Mouse (Mus musculus) MN1 (cell line): Measurements from ENCODE around the gene Serinc4.
"Not testable (repeated sequence)": the region's sequence is repeated elsewhere in the genome, so short reads cannot be mapped to it uniquely, and the experiment has no call there.

Experiments
- DNase-seq: peaks from one replicate; pipeline ENCODE4 v3.0.0-alpha.2; 2016; ENCODE audit warnings: low spot score

The Serinc4 gene

GRCm38 (mm10) chr2:121456692-121457642 is at the start of gene Serinc4:
Serinc4 (minus strand) TSS chr2:121456781.
- peak; percentile 85 for DNase-seq

- not testable (repeated sequence) for DNase-seq
These were observed 45.0 kb upstream of the Serinc4 start for GRCm38 (mm10) chr2:121501550-121501949.

- DNase-seq: not testable (repeated sequence)
These were observed 27.8 kb upstream of the Serinc4 start for GRCm38 (mm10) chr2:121484403-121484802.

- DNase-seq: no peak
These were observed 27.0 kb upstream of the Serinc4 start for GRCm38 (mm10) chr2:121483576-121483975.

GRCm38 (mm10) chr2:121480916-121481315 is 24.3 kb upstream of the Serinc4 start:
- DNase-seq: not testable (repeated sequence)

- DNase-seq: no peak
These were observed 23.9 kb upstream of the Serinc4 start for GRCm38 (mm10) chr2:121480498-121480897.

GRCm38 (mm10) chr2:121477491-121478266 is 21.1 kb upstream of the Serinc4 start:
- DNase-seq: no peak

- not testable (repeated sequence) for DNase-seq
These were observed 18.7 kb upstream of the Serinc4 start for GRCm38 (mm10) chr2:121475306-121475705.

- DNase-seq: no peak
These were observed 17.6 kb upstream of the Serinc4 start for GRCm38 (mm10) chr2:121474180-121474535.

GRCm38 (mm10) chr2:121473301-121474179 is 17.0 kb upstream of the Serinc4 start, which contains the start of gene Mfap1b:
Mfap1b (minus strand) TSS chr2:121474067.
- DNase-seq: peak; percentile 91

GRCm38 (mm10) chr2:121472783-121473182 is 16.2 kb upstream of the Serinc4 start:
- not testable (repeated sequence) for DNase-seq

- not testable (repeated sequence) for DNase-seq
These were observed 12.4 kb upstream of the Serinc4 start for GRCm38 (mm10) chr2:121468982-121469381.

- no peak for DNase-seq
These were observed 3.5 kb upstream of the Serinc4 start for GRCm38 (mm10) chr2:121460071-121460470.

- no peak for DNase-seq
These were observed 1.0 kb downstream of the Serinc4 start for GRCm38 (mm10) chr2:121455534-121455933.

GRCm38 (mm10) chr2:121453917-121454316 is 2.7 kb downstream of the Serinc4 start:
- no peak for DNase-seq

GRCm38 (mm10) chr2:121452990-121453389 is 3.6 kb downstream of the Serinc4 start, which contains the start of gene Hypk:
Hypk (plus strand) TSS chr2:121453290.
- DNase-seq: no peak

- DNase-seq: no peak
These were observed 4.2 kb downstream of the Serinc4 start for GRCm38 (mm10) chr2:121452361-121452760.

GRCm38 (mm10) chr2:121450093-121450492 is 6.5 kb downstream of the Serinc4 start:
- DNase-seq: no peak

- DNase-seq: no peak
These were observed 7.0 kb downstream of the Serinc4 start for GRCm38 (mm10) chr2:121449545-121450011.

GRCm38 (mm10) chr2:121448739-121449535 is 7.6 kb downstream of the Serinc4 start, which contains the start of gene Serf2:
Serf2 (plus strand) TSS chr2:121449195.
- DNase-seq: peak; percentile 98
